Mouse (Mus musculus) liver, embryonic 11.5 days (tissue): ENCODE data around the gene Rpsa. TPM values are rescaled to one million over a fixed set of nuclear protein-coding genes. Genes with fewer than 3 reads are reported as not detected.
A peak's percentile ranks its signal among the peaks of the same experiment; 100 is the strongest.
"Not testable (repeated sequence)": the region's sequence is repeated elsewhere in the genome, so short reads cannot be mapped to it uniquely, and the experiment has no call there.

Experiments
- ATAC-seq: fragments of 200-750 bp; cut with Nextera tagmentation; replicated peaks from 2 replicates; pipeline ENCODE4 v1.8.0; 2017; ENCODE audit warnings: moderate number of reproducible peaks, mild to moderate bottlenecking, moderate TSS enrichment, moderate library complexity; ENCODE audit not compliant: low FRiP score
- DNase-seq: peaks from one replicate; pipeline ENCODE4 v3.0.0-alpha.2; 2017; ENCODE audit warnings: low spot score
- H3K27ac ChIP-seq: fragments of 300-500 bp; sonication (generic); 2 replicates; pipeline ENCODE4 v1.5.1; 2014; ENCODE audit warnings: mild to moderate bottlenecking, low read depth, low read length, control low read depth
- H3K27me3 ChIP-seq: fragments of 300-500 bp; sonication (generic); replicated peaks from 2 replicates; pipeline ENCODE4 v1.6.1; 2014; ENCODE audit warnings: low read length, mixed read lengths; ENCODE audit not compliant: control insufficient read depth, insufficient read depth
- H3K36me3 ChIP-seq: fragments of 300-500 bp; sonication (generic); 2 replicates; pipeline ENCODE4 v1.6.1; 2014; ENCODE audit warnings: mild to moderate bottlenecking, low read length, moderate library complexity, mixed read lengths; ENCODE audit not compliant: control insufficient read depth, insufficient read depth
- H3K4me1 ChIP-seq: fragments of 300-500 bp; sonication (generic); replicated peaks from 2 replicates; pipeline ENCODE4 v1.6.1; 2014; ENCODE audit warnings: low read length, mixed read lengths; ENCODE audit not compliant: control insufficient read depth, insufficient read depth
- H3K4me2 ChIP-seq: fragments of 300-500 bp; sonication (generic); 2 replicates; pipeline ENCODE4 v1.6.1; 2014; ENCODE audit warnings: mild to moderate bottlenecking, control low read depth, moderate library complexity
- H3K4me3 ChIP-seq: fragments of 300-500 bp; sonication (generic); 2 replicates; pipeline ENCODE4 v1.5.1; 2014; ENCODE audit warnings: low read depth, low read length, control low read depth
- H3K9ac ChIP-seq: fragments of 300-500 bp; sonication (generic); 2 replicates; pipeline ENCODE4 v1.6.1; 2014; ENCODE audit warnings: low read depth, low read length, control low read depth
- H3K9me3 ChIP-seq: fragments of 300-500 bp; sonication (generic); 2 replicates; pipeline ENCODE4 v1.6.1; 2016; ENCODE audit warnings: low read length, inconsistent platforms, mixed read lengths; ENCODE audit not compliant: control insufficient read depth
- WGBS: fragments of 180-500 bp; shearing (Covaris S2); extraction: QIAGEN DNeasy Blood & Tissue Kit; methylation state at CpG from one replicate; pipeline ENCODE4 v1.1.7; 2014; 5-methylcytosine and 5-hydroxymethylcytosine counted together
- polyA plus RNA-seq: library from polyadenylated mRNA; unstranded; fragments of >200 nt; fragmentation: Nextera tagmentation; extraction: Ambion mirVana; gene quantifications from 2 replicates; pipeline ENCODE4 v1.2.1, GENCODE M21; 2014

Gene Rpsa
- polyA plus RNA-seq, 1 experiment from 2014 or later = 1,977 TPM

GRCm38 (mm10) chr9:120108953-120109352 is 18.5 kb upstream of the Rpsa start:
- not testable (repeated sequence) for H3K36me3 ChIP-seq, H3K9me3 ChIP-seq, H3K4me2 ChIP-seq, H3K27ac ChIP-seq, DNase-seq, ATAC-seq, H3K27me3 ChIP-seq, H3K9ac ChIP-seq, H3K4me3 ChIP-seq
- peaks cover 15% of the 10 kb centered on the region for H3K4me1 ChIP-seq
- 89% methylated on average over 12 of the region's 12 CpGs for WGBS

GRCm38 (mm10) chr9:120110211-120111018 is 17.1 kb upstream of the Rpsa start, which contains the start of gene Slc25a38:
TSS of gene Slc25a38 (plus strand) at chr9:120110374.
- 1% methylated on average over 62 of the region's 62 CpGs for WGBS
- Histone ChIP-seq H3K27me3 (no peaks in the 10 kb centered on the region), H3K4me3 (peak within 1 kb of the TSS; percentile 67), H3K36me3 (no peaks in the 10 kb centered on the region), H3K4me2 (peak within 1 kb of the TSS; percentile 78), H3K4me1 (peaks cover 24% of the 10 kb centered on the region), H3K9ac (peak within 1 kb of the TSS; percentile 84), H3K9me3 (no peaks in the 10 kb centered on the region), H3K27ac (peak within 1 kb of the TSS; percentile 99)
- DNase-seq (peak; percentile 98), ATAC-seq (peak; percentile 83)

GRCm38 (mm10) chr9:120111156-120111945 is 16.1 kb upstream of the Rpsa start:
- DNase-seq (no peak), ATAC-seq (no peak)
- peak overlapping the region; percentile 78 for H3K4me2 ChIP-seq
- H3K4me1 ChIP-seq = peaks cover 24% of the 10 kb centered on the region
- H3K27ac ChIP-seq = peak overlapping the region; percentile 99
- WGBS = 68% methylated on average over 15 of the region's 15 CpGs
- H3K27me3 ChIP-seq = no peaks in the 10 kb centered on the region
- no peaks in the 10 kb centered on the region for H3K36me3 ChIP-seq
- peak overlapping the region; percentile 67 for H3K4me3 ChIP-seq
- peak overlapping the region; percentile 67 for H3K9ac ChIP-seq
- no peaks in the 10 kb centered on the region for H3K9me3 ChIP-seq

- Histone ChIP-seq H3K4me1 (peaks cover 33% of the 10 kb centered on the region), H3K4me2 (peak overlapping the region; percentile 60), H3K27ac (peak overlapping the region; percentile 99), H3K27me3 (no peaks in the 10 kb centered on the region), H3K9me3 (no peaks in the 10 kb centered on the region), H3K9ac (peak overlapping the region; percentile 64), H3K36me3 (peaks cover 6% of the 10 kb centered on the region; the same call in 1 of the 2 replicates), H3K4me3 (peak overlapping the region; percentile 3)
- no peak for DNase-seq
- 45% methylated on average over 6 of the region's 6 CpGs for WGBS
- peak; percentile 38 for ATAC-seq
Observed at GRCm38 (mm10) chr9:120112472-120112871, 15.0 kb upstream of the Rpsa start.

GRCm38 (mm10) chr9:120113456-120113855 is 14.0 kb upstream of the Rpsa start:
- Histone ChIP-seq H3K36me3 (peaks cover 15% of the 10 kb centered on the region), H3K4me3 (peak overlapping the region; percentile 3), H3K27ac (peak overlapping the region; percentile 99), H3K9me3 (no peaks in the 10 kb centered on the region), H3K4me2 (peak overlapping the region; percentile 60), H3K27me3 (no peaks in the 10 kb centered on the region), H3K4me1 (peaks cover 39% of the 10 kb centered on the region), H3K9ac (peak overlapping the region; percentile 64)
- DNase-seq (no peak), ATAC-seq (no peak)
- WGBS = 81% methylated on average over 6 of the region's 7 CpGs

- Histone ChIP-seq H3K27ac (peak overlapping the region; percentile 99), H3K36me3 (peaks cover 19% of the 10 kb centered on the region), H3K4me2 (peak overlapping the region; percentile 82), H3K4me3 (peak overlapping the region; percentile 58), H3K27me3 (no peaks in the 10 kb centered on the region), H3K9me3 (no peaks in the 10 kb centered on the region), H3K4me1 (peaks cover 44% of the 10 kb centered on the region), H3K9ac (peak overlapping the region; percentile 83)
- WGBS = 85% methylated on average over 17 of the region's 17 CpGs
- DNase-seq (no peak), ATAC-seq (no peak)
Observed at GRCm38 (mm10) chr9:120114051-120114788, 13.3 kb upstream of the Rpsa start.

GRCm38 (mm10) chr9:120114789-120115151 is 12.7 kb upstream of the Rpsa start:
- Histone ChIP-seq H3K9me3 (no peaks in the 10 kb centered on the region), H3K27me3 (no peaks in the 10 kb centered on the region), H3K27ac (peak overlapping the region; percentile 99), H3K4me3 (peak overlapping the region; percentile 58), H3K9ac (peak overlapping the region; percentile 83), H3K4me2 (peak overlapping the region; percentile 82), H3K36me3 (peaks cover 25% of the 10 kb centered on the region), H3K4me1 (peaks cover 48% of the 10 kb centered on the region)
- WGBS = 62% methylated on average over 2 of the region's 2 CpGs
- ATAC-seq (peak; percentile 37), DNase-seq (no peak)

GRCm38 (mm10) chr9:120115580-120115979 is 11.9 kb upstream of the Rpsa start:
- peak overlapping the region; percentile 58 for H3K4me3 ChIP-seq
- H3K27me3 ChIP-seq = no peaks in the 10 kb centered on the region
- H3K9me3 ChIP-seq = no peaks in the 10 kb centered on the region
- H3K4me1 ChIP-seq = peaks cover 48% of the 10 kb centered on the region
- DNase-seq (peak; percentile 74), ATAC-seq (peak; percentile 86)
- 38% methylated on average over 5 of the region's 5 CpGs for WGBS
- peak overlapping the region; percentile 83 for H3K9ac ChIP-seq
- peak overlapping the region; percentile 82 for H3K4me2 ChIP-seq
- H3K36me3 ChIP-seq = peaks cover 33% of the 10 kb centered on the region
- H3K27ac ChIP-seq = peak overlapping the region; percentile 99
